Mouse (Mus musculus) bone marrow, adult 2 months (tissue): ENCODE measurements around the gene Tmem88.

Experiments
- CTCF ChIP-seq: fragments of 200-500 bp; IDR thresholded peaks from 2 replicates; pipeline ENCODE4 v1.5.1; 2011; ENCODE audit warnings: low read length, control low read depth; ENCODE audit not compliant: control insufficient read depth, insufficient read depth
- POLR2A ChIP-seq: fragments of 200-500 bp; IDR thresholded peaks from 2 replicates; pipeline ENCODE4 v1.6.1; 2011; ENCODE audit warnings: low read depth, mild to moderate bottlenecking, control low read depth, low read length, borderline replicate concordance; ENCODE audit not compliant: control insufficient read depth

DNA sequence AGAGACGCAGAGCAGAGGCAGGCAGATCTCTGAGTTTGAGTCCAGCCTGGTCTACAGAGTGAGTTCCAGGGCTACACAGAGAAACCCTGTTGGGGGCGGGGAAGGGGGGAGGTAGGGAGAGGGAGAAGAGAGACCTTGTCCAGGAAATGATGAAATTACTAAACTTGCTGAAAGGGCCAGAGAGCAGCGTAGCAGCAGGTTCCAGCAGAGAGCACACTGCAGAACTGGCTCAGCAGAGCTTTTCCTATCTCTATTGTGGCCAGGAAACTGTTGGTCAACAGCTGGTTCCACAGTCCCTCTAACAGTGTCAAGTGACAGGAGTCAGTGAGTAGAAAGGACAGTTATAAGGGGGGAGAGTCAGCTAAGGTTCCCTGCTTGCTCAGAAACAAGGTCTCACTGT, 18.4 kb downstream of the Tmem88 start:
- TF ChIP-seq POLR2A (no peak), CTCF (no peak)
